Mouse (Mus musculus): ENCODE results near the gene Lpar2. TPM values are rescaled to one million over a fixed set of nuclear protein-coding genes. Genes with fewer than 3 reads are reported as not detected.

Gene Lpar2
- polyA plus RNA-seq, 1 experiment from 2014 or later: 0.18 TPM

- H3K4me3 ChIP-seq (ENCODE audit: low read depth, low read length): peak overlapping the region; percentile 97
- H3K27ac ChIP-seq (ENCODE audit: low read depth, low read length): peak overlapping the region; percentile 86
- H3K9ac ChIP-seq (ENCODE audit: low read depth, low read length): peak overlapping the region; percentile 91; the same call in 1 of the 2 replicates
- peak overlapping the region; percentile 74 for H3K4me2 ChIP-seq (replicated peaks; ENCODE audit: low read depth)
- WGBS: 18% methylated on average over 11 of the region's 11 CpGs
- peaks cover 17% of the 10 kb centered on the region for H3K36me3 ChIP-seq (ENCODE audit: control insufficient read depth, insufficient read depth)
- no peak for ATAC-seq
- peaks cover 5% of the 10 kb centered on the region; the same call in 1 of the 2 replicates for H3K4me1 ChIP-seq (replicated peaks; ENCODE audit: control insufficient read depth, insufficient read depth, low read length)
- H3K9me3 ChIP-seq (ENCODE audit: control insufficient read depth): no peaks in the 10 kb centered on the region
- TF ChIP-seq CTCF (IDR thresholded peaks at IDR 0.05; ENCODE audit: low read depth): no peak
- no peaks in the 10 kb centered on the region for H3K27me3 ChIP-seq (replicated peaks; ENCODE audit: control insufficient read depth, insufficient read depth, low read length)
These were observed 31.9 kb upstream of the Lpar2 start for GRCm38 (mm10) chr8:69790364-69790763.

GRCm38 (mm10) chr8:69790773-69791367 lies 31.4 kb upstream of the Lpar2 start, which contains the start of the genes Atp13a1 and Zfp866:
Atp13a1 (plus strand) TSS chr8:69791163.
Zfp866 (minus strand) TSS chr8:69791178.
- Histone ChIP-seq H3K27ac (ENCODE audit: low read depth, low read length) (peak within 1 kb of the TSS; percentile 86), H3K9me3 (ENCODE audit: control insufficient read depth) (no peaks in the 10 kb centered on the region), H3K9ac (ENCODE audit: low read depth, low read length) (peak within 1 kb of the TSS; percentile 91), H3K4me2 (replicated peaks; ENCODE audit: low read depth) (peak within 1 kb of the TSS; percentile 74), H3K4me1 (replicated peaks; ENCODE audit: control insufficient read depth, insufficient read depth, low read length) (peaks cover 5% of the 10 kb centered on the region; the same call in 1 of the 2 replicates), H3K36me3 (ENCODE audit: control insufficient read depth, insufficient read depth) (peaks cover 22% of the 10 kb centered on the region), H3K27me3 (replicated peaks; ENCODE audit: control insufficient read depth, insufficient read depth, low read length) (no peaks in the 10 kb centered on the region), H3K4me3 (ENCODE audit: low read depth, low read length) (peak within 1 kb of the TSS; percentile 97)
- ATAC-seq: peak; percentile 96
- TF ChIP-seq CTCF (IDR thresholded peaks at IDR 0.05; ENCODE audit: low read depth): peak; percentile 16; the same call in 1 of the 2 replicates
- WGBS: under 1% methylated on average over 38 of the region's 38 CpGs

GRCm38 (mm10) chr8:69791415-69792068 lies 30.7 kb upstream of the Lpar2 start:
- WGBS: under 1% methylated on average over 44 of the region's 48 CpGs
- peak overlapping the region; percentile 86 for H3K27ac ChIP-seq (ENCODE audit: low read depth, low read length)
- no peak for TF ChIP-seq CTCF (IDR thresholded peaks at IDR 0.05; ENCODE audit: low read depth)

GRCm38 (mm10) chr8:69793666-69794065 lies 28.6 kb upstream of the Lpar2 start:
- H3K4me1 ChIP-seq (replicated peaks; ENCODE audit: control insufficient read depth, insufficient read depth, low read length): peaks cover 5% of the 10 kb centered on the region; the same call in 1 of the 2 replicates
- no peak for TF ChIP-seq CTCF (IDR thresholded peaks at IDR 0.05; ENCODE audit: low read depth)
- no peaks in the 10 kb centered on the region for H3K27me3 ChIP-seq (replicated peaks; ENCODE audit: control insufficient read depth, insufficient read depth, low read length)
- H3K9ac ChIP-seq (ENCODE audit: low read depth, low read length): no peak overlapping the region
- WGBS: 78% methylated on average over 4 of the region's 4 CpGs
- H3K4me3 ChIP-seq (ENCODE audit: low read depth, low read length): no peak overlapping the region
- H3K36me3 ChIP-seq (ENCODE audit: control insufficient read depth, insufficient read depth): peaks cover 50% of the 10 kb centered on the region
- H3K27ac ChIP-seq (ENCODE audit: low read depth, low read length): no peak overlapping the region
- ATAC-seq: no peak
- H3K9me3 ChIP-seq (ENCODE audit: control insufficient read depth): no peaks in the 10 kb centered on the region
- H3K4me2 ChIP-seq (replicated peaks; ENCODE audit: low read depth): no peak overlapping the region

More at GRCm38 (mm10) chr8:69791415-69792068, 30.7 kb upstream of the Lpar2 start:
- ATAC-seq: peak; percentile 69
- H3K27me3 ChIP-seq (replicated peaks; ENCODE audit: control insufficient read depth, insufficient read depth, low read length): no peaks in the 10 kb centered on the region
- H3K4me1 ChIP-seq (replicated peaks; ENCODE audit: control insufficient read depth, insufficient read depth, low read length): peaks cover 5% of the 10 kb centered on the region; the same call in 1 of the 2 replicates
- no peaks in the 10 kb centered on the region for H3K9me3 ChIP-seq (ENCODE audit: control insufficient read depth)
- H3K36me3 ChIP-seq (ENCODE audit: control insufficient read depth, insufficient read depth): peaks cover 29% of the 10 kb centered on the region
- peak overlapping the region; percentile 97 for H3K4me3 ChIP-seq (ENCODE audit: low read depth, low read length)
- H3K9ac ChIP-seq (ENCODE audit: low read depth, low read length): peak overlapping the region; percentile 91
- peak overlapping the region; percentile 74 for H3K4me2 ChIP-seq (replicated peaks; ENCODE audit: low read depth)

GRCm38 (mm10) chr8:69794096-69794495 lies 28.1 kb upstream of the Lpar2 start:
- ATAC-seq: no peak
- H3K36me3 ChIP-seq (ENCODE audit: control insufficient read depth, insufficient read depth): peaks cover 54% of the 10 kb centered on the region
- TF ChIP-seq CTCF (IDR thresholded peaks at IDR 0.05; ENCODE audit: low read depth): no peak
- WGBS: 87% methylated on average over 3 of the region's 3 CpGs
- no peaks in the 10 kb centered on the region for H3K9me3 ChIP-seq (ENCODE audit: control insufficient read depth)
- no peak overlapping the region for H3K9ac ChIP-seq (ENCODE audit: low read depth, low read length)
- peaks cover 5% of the 10 kb centered on the region; the same call in 1 of the 2 replicates for H3K4me1 ChIP-seq (replicated peaks; ENCODE audit: control insufficient read depth, insufficient read depth, low read length)
- no peaks in the 10 kb centered on the region for H3K27me3 ChIP-seq (replicated peaks; ENCODE audit: control insufficient read depth, insufficient read depth, low read length)
- no peak overlapping the region for H3K4me3 ChIP-seq (ENCODE audit: low read depth, low read length)
- H3K27ac ChIP-seq (ENCODE audit: low read depth, low read length): no peak overlapping the region; the same call in 1 of the 2 replicates
- no peak overlapping the region for H3K4me2 ChIP-seq (replicated peaks; ENCODE audit: low read depth)

- H3K36me3 ChIP-seq (ENCODE audit: control insufficient read depth, insufficient read depth): peaks cover 62% of the 10 kb centered on the region
These were observed 27.3 kb upstream of the Lpar2 start for GRCm38 (mm10) chr8:69794901-69795300.

More at GRCm38 (mm10) chr8:69794901-69795300, 27.3 kb upstream of the Lpar2 start:
- Histone ChIP-seq H3K4me2 (replicated peaks; ENCODE audit: low read depth) (no peak overlapping the region), H3K4me1 (replicated peaks; ENCODE audit: control insufficient read depth, insufficient read depth, low read length) (peaks cover 4% of the 10 kb centered on the region; the same call in 1 of the 2 replicates), H3K9me3 (ENCODE audit: control insufficient read depth) (no peaks in the 10 kb centered on the region), H3K4me3 (ENCODE audit: low read depth, low read length) (no peak overlapping the region), H3K27ac (ENCODE audit: low read depth, low read length) (no peak overlapping the region), H3K9ac (ENCODE audit: low read depth, low read length) (no peak overlapping the region), H3K27me3 (replicated peaks; ENCODE audit: control insufficient read depth, insufficient read depth, low read length) (no peaks in the 10 kb centered on the region)
- TF ChIP-seq CTCF (IDR thresholded peaks at IDR 0.05; ENCODE audit: low read depth): no peak
- no peak for ATAC-seq
- WGBS: 93% methylated on average over 6 of the region's 6 CpGs
